Mouse (Mus musculus) G1E (cell line): ENCODE measurements around the gene Cacna1c.
"Not testable (repeated sequence)": the region's sequence is repeated elsewhere in the genome, so short reads cannot be mapped to it uniquely, and the experiment has no call there.

Source experiments
- CTCF ChIP-seq: IDR thresholded peaks from 2 replicates; pipeline ENCODE4 v1.5.1; 2012; ENCODE audit warnings: low read depth, low read length, inconsistent platforms, mixed read lengths
- GATA1 ChIP-seq: IDR thresholded peaks from 2 replicates; pipeline ENCODE4 v1.6.1; 2012; ENCODE audit warnings: borderline replicate concordance, low read length, inconsistent platforms, mixed read lengths
- GATA2 ChIP-seq: IDR thresholded peaks from 2 replicates; pipeline ENCODE4 v1.6.1; 2012; ENCODE audit warnings: low read depth, low read length, inconsistent platforms, borderline replicate concordance
- POLR2AphosphoS5 ChIP-seq: IDR thresholded peaks from 2 replicates; pipeline ENCODE4 v1.6.1; 2012; ENCODE audit warnings: low read depth, low read length, inconsistent platforms; ENCODE audit not compliant: insufficient replicate concordance
- TAL1 ChIP-seq: conservative IDR thresholded peaks from 2 replicates; pipeline ENCODE4 v1.6.1; 2012; ENCODE audit warnings: low read depth, low read length, inconsistent platforms, mixed read lengths

GRCm38 (mm10) chr6:118578741-118579140 lies 617.5 kb downstream of the Cacna1c start:
- not testable (repeated sequence) for TF ChIP-seq CTCF, GATA1, TAL1, GATA2, POLR2AphosphoS5
